Mouse (Mus musculus) frontal cortex, adult (tissue): Measurements from ENCODE around the gene Prl2c1.
"Not testable (repeated sequence)": the region's sequence is repeated elsewhere in the genome, so short reads cannot be mapped to it uniquely, and the experiment has no call there.

Experiments
- ATAC-seq: cut with Nextera tagmentation; 2 replicates; pipeline ENCODE4 v1.9.2; 2017; ENCODE audit warnings: mild to moderate bottlenecking, moderate library complexity, mixed read lengths; ENCODE audit not compliant: low TSS enrichment

Prl2c1 gene

DNA sequence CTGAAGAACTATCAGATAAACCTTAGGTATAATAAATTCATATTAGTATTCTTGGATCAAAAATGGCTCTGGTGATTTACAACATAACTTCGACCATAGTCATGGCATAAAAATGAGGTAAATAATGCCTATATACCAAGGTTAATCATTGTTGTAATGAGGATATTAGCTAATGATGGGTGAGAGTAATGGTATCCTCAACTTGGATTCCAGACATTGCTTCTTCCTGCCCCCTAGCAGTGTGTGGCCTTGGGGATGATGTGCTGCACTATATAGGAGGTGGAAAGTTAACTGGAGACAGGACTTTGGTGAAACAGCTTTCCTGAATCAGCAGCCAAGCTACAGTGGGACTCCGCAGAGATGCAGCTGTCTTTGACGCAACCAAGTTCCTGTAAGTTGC is at the start of gene Prl2c1:
TSS of gene Prl2c1 (plus strand) at position 301 of the 400 bp plus-strand sequence.
- ATAC-seq = no peak

DNA sequence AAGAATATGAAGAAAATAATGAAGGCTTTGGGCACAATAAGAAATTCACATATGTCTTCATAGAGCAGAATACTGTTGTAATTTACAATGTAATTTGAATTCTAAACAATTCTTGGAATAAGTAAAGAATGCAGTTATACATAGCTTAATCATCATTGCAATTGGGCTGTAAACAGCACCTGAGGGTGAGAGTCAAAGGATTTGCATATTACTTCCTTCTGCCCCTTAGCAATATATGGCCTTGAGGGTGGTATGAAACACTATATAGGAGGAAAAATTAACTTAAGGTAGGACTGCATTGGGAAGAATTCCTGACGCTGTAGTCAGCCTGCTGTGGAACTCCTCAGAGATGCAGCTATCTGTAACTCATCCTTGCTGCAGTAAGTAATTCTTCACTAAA is 47.8 kb upstream of the Prl2c1 start, which contains the start of gene Prl2a1:
TSS of gene Prl2a1 (plus strand) at position 301 of the 400 bp plus-strand sequence.
- no peak for ATAC-seq

- ATAC-seq = no peak
Measured at GRCm38 (mm10) chr13:27802765-27803164, 46.4 kb upstream of the Prl2c1 start.

GRCm38 (mm10) chr13:27904236-27904635 is 55.1 kb downstream of the Prl2c1 start:
- ATAC-seq = not testable (repeated sequence)
